Mouse (Mus musculus) spleen, adult 2 months (tissue): Measurements from ENCODE around the gene Elmo2.

ENCODE experiments used
- CTCF ChIP-seq: fragments of 200-500 bp; IDR thresholded peaks from 2 replicates; pipeline ENCODE4 v1.5.1; 2011; ENCODE audit warnings: mild to moderate bottlenecking, inconsistent platforms; ENCODE audit not compliant: insufficient read depth, insufficient read length, insufficient replicate concordance; ENCODE audit errors: extremely low read depth
- POLR2A ChIP-seq: fragments of 200-500 bp; IDR thresholded peaks from 2 replicates; pipeline ENCODE4 v1.6.1; 2011; ENCODE audit warnings: low read depth, low read length, inconsistent platforms

DNA sequence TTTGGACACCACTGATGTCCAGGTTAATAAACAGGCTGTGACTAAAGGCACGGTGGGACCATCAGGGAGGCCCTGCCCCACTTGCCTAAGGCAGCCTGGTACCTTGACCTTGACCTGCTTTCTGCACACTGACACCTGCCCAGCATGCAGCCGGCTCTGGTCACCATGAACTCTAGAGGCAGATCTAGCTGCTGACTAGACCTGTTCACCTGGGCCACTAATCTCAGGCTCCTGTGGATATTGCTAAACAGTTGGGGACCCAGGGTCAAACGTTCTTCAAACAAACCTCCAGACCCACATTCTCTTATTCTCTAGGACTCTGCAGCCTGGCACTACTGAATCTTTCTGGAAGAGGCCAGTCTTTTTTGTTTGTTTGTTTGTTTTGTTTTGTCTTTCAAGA lies 41.2 kb downstream of the Elmo2 start:
- TF ChIP-seq POLR2A (no peak), CTCF (no peak)
